Mouse (Mus musculus): Measurements from ENCODE around the gene H1foo. TPM values are rescaled to one million over a fixed set of nuclear protein-coding genes. Genes with fewer than 3 reads are reported as not detected.

H1foo gene
- polyA plus RNA-seq, 1 experiment from 2014 or later, result not detected

DNA sequence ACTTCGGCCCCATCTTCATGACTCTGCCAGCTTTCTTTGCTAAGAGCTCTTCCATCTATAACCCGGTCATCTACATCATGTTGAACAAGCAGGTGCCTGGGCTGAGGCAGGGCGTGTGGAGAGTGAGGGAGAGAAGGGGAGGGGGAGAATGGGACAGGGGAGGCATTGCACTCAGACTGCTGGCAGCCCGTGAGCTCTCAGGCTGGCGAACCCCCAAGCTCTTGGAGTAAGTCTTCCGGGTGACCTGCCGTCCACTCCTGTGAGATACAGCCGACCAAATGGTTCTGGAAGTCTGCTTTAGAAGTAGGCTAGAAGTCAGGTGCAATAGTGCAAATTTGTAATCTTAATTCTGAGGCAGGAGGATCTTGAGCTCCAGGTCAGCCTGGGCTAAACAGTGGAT is 9.2 kb upstream of the H1foo start:
- ATAC-seq (replicated peaks; ENCODE audit: low FRiP score) (no peak), DNase-seq (ENCODE audit: low spot score) (no peak)
- Histone ChIP-seq H3K27ac (ENCODE audit: low read depth, low read length) (no peak overlapping the region), H3K27me3 (ENCODE audit: control insufficient read depth, insufficient read depth, low read length) (no peaks in the 10 kb centered on the region), H3K4me2 (ENCODE audit: low read depth, low read length, severe bottlenecking) (no peak overlapping the region), H3K9ac (ENCODE audit: low read length) (no peak overlapping the region), H3K4me3 (ENCODE audit: low read depth, low read length) (no peak overlapping the region), H3K4me1 (replicated peaks; ENCODE audit: control insufficient read depth, insufficient read depth, low read length) (no peaks in the 10 kb centered on the region), H3K36me3 (ENCODE audit: control insufficient read depth, insufficient read depth, low read length) (no peaks in the 10 kb centered on the region), H3K9me3 (ENCODE audit: control insufficient read depth, low read length) (no peaks in the 10 kb centered on the region)
- WGBS, result 87% methylated on average over 8 of the region's 8 CpGs

DNA sequence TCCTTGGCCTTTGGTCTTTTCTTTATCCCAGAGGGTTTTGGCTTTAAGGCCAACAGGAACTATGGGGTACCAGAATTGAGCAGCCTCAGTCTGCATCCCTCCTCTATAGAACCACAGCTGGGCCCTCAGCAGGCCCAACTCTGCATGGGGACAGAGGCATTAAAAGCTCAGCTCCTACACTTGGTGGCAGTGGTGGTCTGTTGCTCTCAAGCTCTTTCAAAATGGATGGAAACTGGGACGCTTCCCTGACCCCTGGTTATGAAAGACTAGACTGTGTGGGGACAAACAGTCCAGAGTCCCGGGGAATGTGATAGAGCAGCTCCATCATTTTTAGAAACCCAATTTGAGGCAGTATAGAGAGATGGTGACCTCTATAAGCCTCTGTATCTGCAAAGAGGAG is 6.7 kb upstream of the H1foo start:
- H3K4me1 ChIP-seq (replicated peaks; ENCODE audit: control insufficient read depth, insufficient read depth, low read length), result no peaks in the 10 kb centered on the region
- no peaks in the 10 kb centered on the region for H3K27me3 ChIP-seq (ENCODE audit: control insufficient read depth, insufficient read depth, low read length)
- H3K36me3 ChIP-seq (ENCODE audit: control insufficient read depth, insufficient read depth, low read length), result no peaks in the 10 kb centered on the region
- WGBS, result 83% methylated on average over 2 of the region's 2 CpGs
- ATAC-seq (replicated peaks; ENCODE audit: low FRiP score), result no peak
- no peak overlapping the region for H3K27ac ChIP-seq (ENCODE audit: low read depth, low read length)
- no peaks in the 10 kb centered on the region for H3K9me3 ChIP-seq (ENCODE audit: control insufficient read depth, low read length)
- DNase-seq (ENCODE audit: low spot score), result no peak
- H3K4me2 ChIP-seq (ENCODE audit: low read depth, low read length, severe bottlenecking), result no peak overlapping the region
- H3K9ac ChIP-seq (ENCODE audit: low read length), result no peak overlapping the region
- no peak overlapping the region for H3K4me3 ChIP-seq (ENCODE audit: low read depth, low read length)

DNA sequence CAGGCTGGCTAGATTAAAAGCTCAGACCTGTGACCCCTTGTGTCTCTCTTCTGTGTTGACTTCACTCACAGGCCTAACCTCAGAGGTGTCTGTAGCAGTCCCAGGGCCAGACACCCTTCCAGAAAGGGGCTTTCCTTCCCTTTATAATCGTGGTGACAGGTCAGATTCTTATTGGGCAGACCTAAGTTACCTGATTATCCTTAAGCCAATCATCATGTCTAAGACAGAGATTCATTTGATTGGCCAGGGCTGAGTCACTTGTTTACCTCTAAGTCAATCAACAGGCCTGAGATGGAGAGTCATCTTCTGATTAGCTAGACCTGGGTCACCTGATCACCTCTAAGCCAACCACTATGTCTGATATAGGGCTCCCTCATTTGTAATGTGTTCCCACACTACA is 5.9 kb upstream of the H1foo start:
- DNase-seq (ENCODE audit: low spot score), result no peak
- Histone ChIP-seq H3K27ac (ENCODE audit: low read depth, low read length) (no peak overlapping the region), H3K36me3 (ENCODE audit: control insufficient read depth, insufficient read depth, low read length) (no peaks in the 10 kb centered on the region), H3K9me3 (ENCODE audit: control insufficient read depth, low read length) (no peaks in the 10 kb centered on the region), H3K9ac (ENCODE audit: low read length) (no peak overlapping the region), H3K4me2 (ENCODE audit: low read depth, low read length, severe bottlenecking) (no peak overlapping the region), H3K27me3 (ENCODE audit: control insufficient read depth, insufficient read depth, low read length) (no peaks in the 10 kb centered on the region), H3K4me1 (replicated peaks; ENCODE audit: control insufficient read depth, insufficient read depth, low read length) (no peaks in the 10 kb centered on the region), H3K4me3 (ENCODE audit: low read depth, low read length) (no peak overlapping the region)
- no peak for ATAC-seq (replicated peaks; ENCODE audit: low FRiP score)
- 61% methylated on average over 1 of the region's 1 CpGs for WGBS

DNA sequence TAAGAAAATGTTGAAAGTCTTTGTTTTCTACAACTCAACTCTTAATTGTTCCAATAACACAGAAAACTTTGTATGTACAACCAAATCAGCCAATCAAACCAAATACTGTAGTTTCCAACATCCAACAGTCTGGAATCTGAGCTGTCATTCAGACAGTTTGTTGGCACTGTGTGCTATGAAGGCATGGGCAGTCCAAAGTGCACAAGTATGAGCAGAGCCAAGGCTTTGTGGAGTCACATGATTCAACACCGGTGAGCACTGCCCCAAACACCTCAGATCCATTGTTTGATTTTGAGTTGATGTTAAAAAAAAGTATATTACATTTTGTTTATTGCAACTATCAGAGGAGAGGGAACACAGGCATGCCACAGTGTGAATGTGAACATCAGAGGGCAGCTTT is 4.1 kb upstream of the H1foo start:
- no peak overlapping the region for H3K4me3 ChIP-seq (ENCODE audit: low read depth, low read length)
- DNase-seq (ENCODE audit: low spot score), result no peak
- no peak for ATAC-seq (replicated peaks; ENCODE audit: low FRiP score)
- H3K4me2 ChIP-seq (ENCODE audit: low read depth, low read length, severe bottlenecking), result no peak overlapping the region
- 92% methylated on average over 1 of the region's 1 CpGs for WGBS
- no peak overlapping the region for H3K27ac ChIP-seq (ENCODE audit: low read depth, low read length)
- H3K36me3 ChIP-seq (ENCODE audit: control insufficient read depth, insufficient read depth, low read length), result no peaks in the 10 kb centered on the region
- no peaks in the 10 kb centered on the region for H3K9me3 ChIP-seq (ENCODE audit: control insufficient read depth, low read length)
- no peaks in the 10 kb centered on the region for H3K4me1 ChIP-seq (replicated peaks; ENCODE audit: control insufficient read depth, insufficient read depth, low read length)
- H3K27me3 ChIP-seq (ENCODE audit: control insufficient read depth, insufficient read depth, low read length), result no peaks in the 10 kb centered on the region
- no peak overlapping the region for H3K9ac ChIP-seq (ENCODE audit: low read length)

DNA sequence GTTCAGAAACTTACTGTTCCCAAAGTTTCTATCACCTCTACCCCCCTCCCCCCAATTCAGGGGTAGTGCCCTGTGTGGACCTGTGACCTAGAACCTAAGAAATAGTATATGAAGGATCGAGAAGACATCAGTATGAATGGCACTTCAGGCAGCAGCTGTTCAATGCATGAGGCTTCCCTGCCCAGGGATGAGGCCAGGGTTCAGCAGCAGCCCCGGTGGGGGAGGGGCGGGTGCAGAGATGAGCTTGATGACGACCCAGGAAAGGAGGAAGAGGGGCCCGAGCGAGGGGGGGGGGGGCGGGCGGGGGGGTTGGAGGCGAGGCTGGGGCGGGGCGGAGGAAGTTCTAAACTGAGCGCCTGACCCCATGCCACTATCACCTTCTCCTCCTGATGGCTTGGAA is 3.6 kb upstream of the H1foo start:
- 25% methylated on average over 4 of the region's 12 CpGs for WGBS
- Histone ChIP-seq H3K4me2 (ENCODE audit: low read depth, low read length, severe bottlenecking) (no peak overlapping the region), H3K36me3 (ENCODE audit: control insufficient read depth, insufficient read depth, low read length) (no peaks in the 10 kb centered on the region), H3K27me3 (ENCODE audit: control insufficient read depth, insufficient read depth, low read length) (no peaks in the 10 kb centered on the region), H3K27ac (ENCODE audit: low read depth, low read length) (no peak overlapping the region), H3K9ac (ENCODE audit: low read length) (no peak overlapping the region), H3K4me3 (ENCODE audit: low read depth, low read length) (no peak overlapping the region), H3K9me3 (ENCODE audit: control insufficient read depth, low read length) (no peaks in the 10 kb centered on the region), H3K4me1 (replicated peaks; ENCODE audit: control insufficient read depth, insufficient read depth, low read length) (no peaks in the 10 kb centered on the region)
- ATAC-seq (replicated peaks; ENCODE audit: low FRiP score) (no peak), DNase-seq (ENCODE audit: low spot score) (no peak)

DNA sequence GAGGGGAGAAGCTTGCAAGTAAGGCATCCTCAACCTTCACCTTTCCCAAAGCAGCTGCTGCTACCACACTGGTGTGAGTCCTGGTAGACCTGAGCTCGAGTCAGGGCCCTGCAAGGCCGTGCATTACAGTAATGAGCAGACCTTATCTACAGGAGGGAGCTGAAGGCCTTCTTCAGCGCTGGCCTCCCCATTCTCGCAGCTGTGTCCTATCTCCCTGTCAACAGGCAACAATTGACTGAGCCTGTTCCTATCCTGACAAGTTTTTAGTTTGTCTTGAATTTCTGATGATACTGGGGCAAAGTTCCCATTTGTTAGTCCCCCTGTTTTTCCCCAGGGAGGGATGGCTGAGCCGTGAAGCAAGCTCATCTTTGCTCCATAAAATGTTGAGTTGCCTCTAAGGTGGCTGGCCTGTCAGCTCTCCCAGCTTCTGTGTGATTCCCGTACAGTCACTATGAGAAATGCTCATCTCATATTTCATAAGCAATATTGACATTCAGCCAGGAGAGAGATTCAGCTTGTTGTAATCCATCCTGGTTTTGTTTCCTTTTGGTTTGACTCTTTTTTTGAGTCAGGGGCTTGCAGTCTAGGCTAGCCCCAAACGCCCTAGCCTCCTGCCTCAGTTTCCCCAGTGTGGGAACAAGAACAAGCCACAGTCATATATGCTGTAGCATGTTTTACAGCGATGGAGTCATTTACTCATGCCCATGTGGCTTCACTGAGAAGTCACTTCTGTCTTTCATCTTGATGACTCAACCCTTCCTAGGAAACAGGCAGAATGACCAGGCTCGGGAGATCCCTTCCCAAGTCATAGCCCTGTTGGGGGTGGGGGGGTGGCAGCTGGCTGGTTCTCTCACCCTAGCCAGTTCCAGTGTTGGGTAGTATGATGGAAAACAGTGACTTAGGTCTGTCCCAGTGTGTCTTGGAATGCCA is 975 bp upstream of the H1foo start:
- Histone ChIP-seq H3K9ac (ENCODE audit: low read length) (no peak overlapping the region), H3K4me2 (ENCODE audit: low read depth, low read length, severe bottlenecking) (no peak overlapping the region), H3K36me3 (ENCODE audit: control insufficient read depth, insufficient read depth, low read length) (no peaks in the 10 kb centered on the region), H3K4me1 (replicated peaks; ENCODE audit: control insufficient read depth, insufficient read depth, low read length) (no peaks in the 10 kb centered on the region), H3K27me3 (ENCODE audit: control insufficient read depth, insufficient read depth, low read length) (no peaks in the 10 kb centered on the region), H3K4me3 (ENCODE audit: low read depth, low read length) (no peak overlapping the region), H3K9me3 (ENCODE audit: control insufficient read depth, low read length) (no peaks in the 10 kb centered on the region), H3K27ac (ENCODE audit: low read depth, low read length) (no peak overlapping the region)
- no peak for ATAC-seq (replicated peaks; ENCODE audit: low FRiP score)
- no peak for DNase-seq (ENCODE audit: low spot score)
- WGBS, result 83% methylated on average over 9 of the region's 9 CpGs

DNA sequence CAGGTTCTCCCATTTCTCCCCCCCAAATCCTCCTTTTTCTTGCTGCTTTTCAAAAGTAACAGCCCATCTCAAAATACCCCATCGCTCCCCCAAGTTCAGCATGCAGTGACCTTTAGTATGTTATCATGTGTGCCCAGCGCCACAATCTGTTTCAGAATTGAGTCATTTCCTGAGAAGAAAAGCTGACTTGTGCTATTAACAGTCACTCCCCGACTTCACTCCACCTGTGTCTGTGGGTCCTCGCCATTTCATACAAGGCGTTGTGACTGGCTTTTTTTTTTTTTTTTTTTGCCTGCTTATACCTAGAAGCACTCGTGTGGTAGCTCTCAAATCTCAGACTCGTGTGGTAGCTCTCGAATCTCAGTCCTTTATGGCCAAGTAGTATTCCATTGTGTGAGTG is 895 bp downstream of the H1foo start:
- WGBS, result 86% methylated on average over 8 of the region's 8 CpGs

DNA sequence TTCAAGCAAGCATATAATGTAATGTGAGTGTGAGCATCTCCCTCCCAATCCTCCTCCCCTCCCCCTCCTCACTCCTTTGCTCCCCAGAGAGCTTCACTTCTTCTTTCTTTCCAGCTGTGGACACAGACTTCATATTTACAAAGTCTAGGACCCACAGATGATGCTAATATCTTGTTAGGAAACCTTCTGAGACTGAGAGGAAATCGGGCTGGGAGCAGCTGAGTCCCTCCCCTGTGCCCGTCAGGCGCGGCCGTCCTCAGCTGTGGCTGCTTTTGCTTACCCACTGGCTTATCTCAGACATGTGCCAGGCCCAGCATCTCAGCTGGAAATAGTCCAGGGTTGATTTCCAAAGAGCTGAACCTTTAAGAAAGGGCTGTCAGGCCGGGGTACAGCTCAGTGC is 1.7 kb downstream of the H1foo start:
- Histone ChIP-seq H3K4me2 (ENCODE audit: low read depth, low read length, severe bottlenecking) (no peak overlapping the region), H3K4me1 (replicated peaks; ENCODE audit: control insufficient read depth, insufficient read depth, low read length) (no peaks in the 10 kb centered on the region), H3K9me3 (ENCODE audit: control insufficient read depth, low read length) (no peaks in the 10 kb centered on the region; the same call in 1 of the 2 replicates), H3K27me3 (ENCODE audit: control insufficient read depth, insufficient read depth, low read length) (no peaks in the 10 kb centered on the region), H3K36me3 (ENCODE audit: control insufficient read depth, insufficient read depth, low read length) (no peaks in the 10 kb centered on the region), H3K27ac (ENCODE audit: low read depth, low read length) (no peak overlapping the region), H3K9ac (ENCODE audit: low read length) (no peak overlapping the region), H3K4me3 (ENCODE audit: low read depth, low read length) (no peak overlapping the region)
- no peak for DNase-seq (ENCODE audit: low spot score)
- WGBS, result 77% methylated on average over 6 of the region's 6 CpGs
- no peak for ATAC-seq (replicated peaks; ENCODE audit: low FRiP score)

More for the DNA sequence above, 895 bp downstream of the H1foo start:
- Histone ChIP-seq H3K36me3 (ENCODE audit: control insufficient read depth, insufficient read depth, low read length) (no peaks in the 10 kb centered on the region), H3K27ac (ENCODE audit: low read depth, low read length) (no peak overlapping the region), H3K4me1 (replicated peaks; ENCODE audit: control insufficient read depth, insufficient read depth, low read length) (no peaks in the 10 kb centered on the region), H3K9me3 (ENCODE audit: control insufficient read depth, low read length) (no peaks in the 10 kb centered on the region), H3K27me3 (ENCODE audit: control insufficient read depth, insufficient read depth, low read length) (no peaks in the 10 kb centered on the region), H3K4me2 (ENCODE audit: low read depth, low read length, severe bottlenecking) (no peak overlapping the region), H3K4me3 (ENCODE audit: low read depth, low read length) (no peak overlapping the region), H3K9ac (ENCODE audit: low read length) (no peak overlapping the region)
- no peak for DNase-seq (ENCODE audit: low spot score)
- ATAC-seq (replicated peaks; ENCODE audit: low FRiP score), result no peak

Measured in forebrain, embryonic 11.5 days (tissue).